Mouse (Mus musculus) heart, postnatal 10 days (tissue): ENCODE results near the gene Castor2. TPM values are rescaled to one million over a fixed set of nuclear protein-coding genes. Genes with fewer than 3 reads are reported as not detected.

Experiments used
- DNase-seq, 2 experiments: peaks; one replicate each; pipeline ENCODE4 v3.0.0; 2021
- intact Hi-C: fragments of 180-260 bp; cut with DNase I; formaldehyde crosslinking; loops from one replicate; pipeline ENCODE4 v1.15.1; 2025
- total RNA-seq, 2 experiments: library from RNA; stranded (reverse); gene quantifications; 2 replicates each; pipeline ENCODE4 v1.2.3; 2021

Castor2 gene
- total RNA-seq, 2 experiments from 2014 or later = 21.4 to 23.4 TPM

DNA sequence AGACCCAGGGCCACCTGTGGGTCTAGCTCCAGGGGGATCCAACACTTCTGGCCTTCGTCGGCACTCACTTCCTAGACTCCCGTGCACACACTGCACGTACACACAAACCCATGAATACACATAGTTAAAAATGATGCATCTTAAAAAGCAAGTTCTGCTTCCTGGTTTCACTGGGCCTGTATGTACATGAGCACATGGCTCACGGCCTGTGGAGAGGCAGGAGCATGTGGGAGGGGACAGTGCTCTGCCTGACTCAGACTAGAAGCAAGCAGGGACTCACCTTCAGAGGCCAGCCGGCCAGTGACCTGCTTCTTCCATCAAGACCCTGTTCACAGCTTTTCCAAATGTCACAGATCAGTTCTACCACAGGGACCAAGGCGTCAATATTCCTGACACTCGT is 94.2 kb downstream of the Castor2 start:
- DNase-seq = no peak
- intact Hi-C loops = no loop called here

Other genes starting within 250 kb of the Castor2 start
- 10 to 100 TPM; 25.3 to 29.2 TPM for gene Rcc1l, start 77.1 kb downstream of the Castor2 start, total RNA-seq
- gene Gtf2ird2, start 84.3 kb downstream of the Castor2 start, total RNA-seq = 1 to 10 TPM; 7.4 to 7.7 TPM
- gene Ncf1, start 129.9 kb downstream of the Castor2 start, total RNA-seq = 1 to 10 TPM; 2.9 to 4.6 TPM
- gene Gtf2i, start 215.0 kb downstream of the Castor2 start, total RNA-seq = 100 to 1,000 TPM; 195 to 218 TPM